Mouse (Mus musculus): ENCODE results near the gene Donson. TPM values are rescaled to one million over a fixed set of nuclear protein-coding genes. Genes with fewer than 3 reads are reported as not detected.
"Not testable (repeated sequence)": the region's sequence is repeated elsewhere in the genome, so short reads cannot be mapped to it uniquely, and the experiment has no call there.

Gene Donson
- polyA plus RNA-seq, 1 experiment, result 3.5 TPM

- TF ChIP-seq MYOG (IDR thresholded peaks at IDR 0.05; ENCODE audit: control insufficient read depth in 1 of 3, insufficient read depth in 1 of 3, insufficient read length in 2 of 3, low read depth in 2 of 3) (peak in 1 of 3 experiments; percentile 15), POLR2AphosphoS2 (IDR thresholded peaks at IDR 0.05; ENCODE audit: insufficient read length, low read depth) (peak; percentile 89), USF1 (IDR thresholded peaks at IDR 0.05; ENCODE audit: low read depth) (no peak), MAX (IDR thresholded peaks at IDR 0.05; ENCODE audit: low read depth) (no peak), TCF3 (IDR thresholded peaks at IDR 0.05; ENCODE audit: insufficient read length, low read depth) (no peak), MYOD1 (IDR thresholded peaks at IDR 0.05; ENCODE audit: control insufficient read depth in 1 of 3, insufficient read length in 2 of 3, low read depth in 2 of 3) (no peak), TCF12 (IDR thresholded peaks at IDR 0.05; ENCODE audit: insufficient read depth, poor library complexity, severe bottlenecking) (no peak), SRF (IDR thresholded peaks at IDR 0.05; ENCODE audit: control insufficient read depth, insufficient read length, low read depth) (peak; percentile 44), REST (IDR thresholded peaks at IDR 0.05; ENCODE audit: insufficient read depth, insufficient read length) (no peak), POLR2A (IDR thresholded peaks at IDR 0.05; ENCODE audit: insufficient read length, low read depth) (peak; percentile 84), CEBPB (IDR thresholded peaks at IDR 0.05; ENCODE audit: insufficient read depth, poor library complexity, severe bottlenecking) (no peak), E2F4 (IDR thresholded peaks at IDR 0.05; ENCODE audit: insufficient read depth) (no peak)
Observed at GRCm38 (mm10) chr16:91647461-91648219, 40.9 kb downstream of the Donson start, which contains the start of gene Son. Gene Son, plus strand, starts transcription at chr16:91647506.

GRCm38 (mm10) chr16:91646681-91647419 is 41.7 kb downstream of the Donson start, which contains the start of gene Gart:
Gene Gart, minus strand, starts transcription at chr16:91646952.
- peak within 1 kb of the TSS; percentile 23 for H3ac ChIP-seq (ENCODE audit: control insufficient read depth, insufficient read length)
- H3K4me2 ChIP-seq (ENCODE audit: low read depth), result peak within 1 kb of the TSS; percentile 99
- no peak for TF ChIP-seq TCF3 (IDR thresholded peaks at IDR 0.05; ENCODE audit: insufficient read length, low read depth)
- peak; percentile 99 for TF ChIP-seq POLR2A (IDR thresholded peaks at IDR 0.05; ENCODE audit: insufficient read length, low read depth)
- TF ChIP-seq E2F4 (IDR thresholded peaks at IDR 0.05; ENCODE audit: insufficient read depth), result peak; percentile 25
- TF ChIP-seq USF1 (IDR thresholded peaks at IDR 0.05; ENCODE audit: low read depth), result no peak
- no peak for TF ChIP-seq MAX (IDR thresholded peaks at IDR 0.05; ENCODE audit: low read depth)
- TF ChIP-seq REST (IDR thresholded peaks at IDR 0.05; ENCODE audit: insufficient read depth, insufficient read length), result no peak
- TF ChIP-seq SRF (IDR thresholded peaks at IDR 0.05; ENCODE audit: control insufficient read depth, insufficient read length, low read depth), result no peak
- TF ChIP-seq POLR2AphosphoS2 (IDR thresholded peaks at IDR 0.05; ENCODE audit: insufficient read length, low read depth), result peak; percentile 97
- H3K4me3 ChIP-seq, result peak within 1 kb of the TSS; percentile 95
- H3K36me3 ChIP-seq (ENCODE audit: control insufficient read depth, insufficient read depth), result peaks cover 14% of the 10 kb centered on the region
- peaks cover 71% of the 10 kb centered on the region for H3K79me2 ChIP-seq (ENCODE audit: control insufficient read depth, insufficient read depth)
- H3K27me3 ChIP-seq (ENCODE audit: control insufficient read depth, insufficient read depth, insufficient read length), result no peaks in the 10 kb centered on the region

More at GRCm38 (mm10) chr16:91647461-91648219, 40.9 kb downstream of the Donson start, which contains the start of gene Son:
- Histone ChIP-seq H3K36me3 (ENCODE audit: control insufficient read depth, insufficient read depth) (peaks cover 15% of the 10 kb centered on the region), H3K4me2 (ENCODE audit: low read depth) (peak within 1 kb of the TSS; percentile 99), H3K79me2 (ENCODE audit: control insufficient read depth, insufficient read depth) (peaks cover 79% of the 10 kb centered on the region), H3K27me3 (ENCODE audit: control insufficient read depth, insufficient read depth, insufficient read length) (no peaks in the 10 kb centered on the region), H3K4me3 (peak within 1 kb of the TSS; percentile 95), H3ac (ENCODE audit: control insufficient read depth, insufficient read length) (peak within 1 kb of the TSS; percentile 23)

- H3K27me3 ChIP-seq (ENCODE audit: control insufficient read depth, insufficient read depth, insufficient read length), result no peaks in the 10 kb centered on the region
- H3K36me3 ChIP-seq (ENCODE audit: control insufficient read depth, insufficient read depth), result peaks cover 17% of the 10 kb centered on the region
- TF ChIP-seq E2F4 (IDR thresholded peaks at IDR 0.05; ENCODE audit: insufficient read depth) (no peak), MYOG (IDR thresholded peaks at IDR 0.05; ENCODE audit: control insufficient read depth in 1 of 3, insufficient read depth in 1 of 3, insufficient read length in 2 of 3, low read depth in 2 of 3) (no peak), POLR2A (IDR thresholded peaks at IDR 0.05; ENCODE audit: insufficient read length, low read depth) (no peak), MYOD1 (IDR thresholded peaks at IDR 0.05; ENCODE audit: control insufficient read depth in 1 of 3, insufficient read length in 2 of 3, low read depth in 2 of 3) (no peak), TCF12 (IDR thresholded peaks at IDR 0.05; ENCODE audit: insufficient read depth, poor library complexity, severe bottlenecking) (no peak), CEBPB (IDR thresholded peaks at IDR 0.05; ENCODE audit: insufficient read depth, poor library complexity, severe bottlenecking) (no peak), REST (IDR thresholded peaks at IDR 0.05; ENCODE audit: insufficient read depth, insufficient read length) (no peak), SRF (IDR thresholded peaks at IDR 0.05; ENCODE audit: control insufficient read depth, insufficient read length, low read depth) (no peak), TCF3 (IDR thresholded peaks at IDR 0.05; ENCODE audit: insufficient read length, low read depth) (no peak), USF1 (IDR thresholded peaks at IDR 0.05; ENCODE audit: low read depth) (no peak), MAX (IDR thresholded peaks at IDR 0.05; ENCODE audit: low read depth) (no peak), POLR2AphosphoS2 (IDR thresholded peaks at IDR 0.05; ENCODE audit: insufficient read length, low read depth) (no peak)
- H3K4me2 ChIP-seq (ENCODE audit: low read depth), result peak overlapping the region; percentile 88
- H3K4me3 ChIP-seq, result peak overlapping the region; percentile 95
- peaks cover 63% of the 10 kb centered on the region for H3K79me2 ChIP-seq (ENCODE audit: control insufficient read depth, insufficient read depth)
- no peak overlapping the region for H3ac ChIP-seq (ENCODE audit: control insufficient read depth, insufficient read length)
Observed at GRCm38 (mm10) chr16:91645995-91646602, 42.5 kb downstream of the Donson start.

- not testable (repeated sequence) for H3K27me3 ChIP-seq (ENCODE audit: control insufficient read depth, insufficient read depth, insufficient read length); H3ac ChIP-seq (ENCODE audit: control insufficient read depth, insufficient read length)
- peaks cover 19% of the 10 kb centered on the region for H3K36me3 ChIP-seq (ENCODE audit: control insufficient read depth, insufficient read depth)
- peak overlapping the region; percentile 95 for H3K4me3 ChIP-seq
- H3K79me2 ChIP-seq (ENCODE audit: control insufficient read depth, insufficient read depth), result peaks cover 56% of the 10 kb centered on the region
- H3K4me2 ChIP-seq (ENCODE audit: low read depth), result peak overlapping the region; percentile 88
Observed at GRCm38 (mm10) chr16:91645420-91645819, 43.1 kb downstream of the Donson start.
